Mouse (Mus musculus): ENCODE data around the gene Fgr.
A peak's percentile ranks its signal among the peaks of the same experiment; 100 is the strongest.
"Not testable (repeated sequence)": the region's sequence is repeated elsewhere in the genome, so short reads cannot be mapped to it uniquely, and the experiment has no call there.

Fgr gene

DNA sequence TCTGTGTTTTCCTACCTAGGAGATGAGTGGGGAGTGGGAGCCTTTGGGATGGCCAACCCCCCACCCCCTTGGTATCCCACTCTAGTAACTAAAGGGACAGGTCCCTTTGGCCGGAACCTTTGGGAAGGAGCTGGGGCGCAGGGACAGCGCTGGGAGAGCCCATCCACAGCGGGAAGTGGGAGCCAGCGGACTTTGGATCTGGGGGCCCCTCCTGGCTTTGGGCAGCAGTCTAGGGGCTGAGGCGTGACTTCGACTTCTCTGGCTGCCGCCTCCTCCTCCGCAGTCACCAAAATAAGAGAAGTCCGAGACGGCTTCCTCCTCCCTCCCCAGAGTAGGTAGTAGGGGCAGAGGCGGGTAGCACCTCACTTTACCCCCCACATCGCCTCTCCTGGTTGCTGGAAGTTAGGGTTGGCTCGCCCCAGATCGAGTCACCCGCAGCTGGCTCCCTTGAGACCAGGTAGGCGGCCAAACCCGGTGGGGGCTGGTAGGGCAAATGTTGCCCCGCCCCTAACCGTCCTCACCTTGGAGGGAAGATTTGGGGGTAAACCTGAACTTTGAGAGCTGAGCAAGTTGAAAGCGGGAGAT is at the start of gene Fgr:
Gene Fgr, plus strand, starts transcription at position 282 of the 585 bp plus-strand sequence.
- no peak for DNase-seq (ENCODE audit: low spot score)

DNA sequence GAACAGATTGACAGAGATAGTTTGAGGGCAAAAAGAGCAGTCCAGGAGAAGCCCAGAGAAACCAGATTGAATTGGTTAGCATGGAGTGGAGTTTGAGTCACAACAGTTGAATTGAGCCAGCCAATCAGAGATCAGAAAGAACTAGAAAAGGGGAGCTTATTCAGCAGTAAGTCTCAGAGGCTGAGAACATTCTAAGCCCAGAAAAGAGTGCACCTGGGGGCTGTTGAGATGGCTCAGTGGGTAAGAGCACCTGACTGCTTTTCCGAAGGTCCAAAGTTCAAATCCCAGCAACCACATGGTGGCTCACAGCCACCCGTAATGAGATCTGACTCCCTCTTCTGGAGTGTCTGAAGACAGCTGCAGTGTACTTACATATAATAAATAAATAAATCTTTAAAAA is 47.4 kb upstream of the Fgr start:
- DNase-seq (ENCODE audit: low spot score) = not testable (repeated sequence)

DNA sequence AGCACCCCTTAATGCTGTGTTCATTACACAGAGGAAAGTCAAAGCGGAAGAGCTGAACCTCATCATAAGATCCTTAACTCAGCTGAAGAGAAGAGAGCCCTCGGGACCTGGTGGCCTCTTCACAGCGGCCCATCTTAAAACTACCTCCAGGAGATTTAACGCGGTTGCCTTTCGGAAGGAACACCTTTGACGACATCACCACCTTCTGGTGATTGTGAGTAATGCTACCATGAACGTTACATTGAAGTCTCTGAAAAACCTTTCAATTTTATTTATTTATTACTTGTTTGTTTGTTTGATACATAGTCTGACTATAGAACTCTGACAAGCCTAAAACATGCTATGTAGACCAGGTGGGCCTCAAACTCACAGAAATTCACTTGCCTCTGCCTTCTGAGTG is 43.1 kb upstream of the Fgr start:
- no peak for DNase-seq (ENCODE audit: low spot score)

DNA sequence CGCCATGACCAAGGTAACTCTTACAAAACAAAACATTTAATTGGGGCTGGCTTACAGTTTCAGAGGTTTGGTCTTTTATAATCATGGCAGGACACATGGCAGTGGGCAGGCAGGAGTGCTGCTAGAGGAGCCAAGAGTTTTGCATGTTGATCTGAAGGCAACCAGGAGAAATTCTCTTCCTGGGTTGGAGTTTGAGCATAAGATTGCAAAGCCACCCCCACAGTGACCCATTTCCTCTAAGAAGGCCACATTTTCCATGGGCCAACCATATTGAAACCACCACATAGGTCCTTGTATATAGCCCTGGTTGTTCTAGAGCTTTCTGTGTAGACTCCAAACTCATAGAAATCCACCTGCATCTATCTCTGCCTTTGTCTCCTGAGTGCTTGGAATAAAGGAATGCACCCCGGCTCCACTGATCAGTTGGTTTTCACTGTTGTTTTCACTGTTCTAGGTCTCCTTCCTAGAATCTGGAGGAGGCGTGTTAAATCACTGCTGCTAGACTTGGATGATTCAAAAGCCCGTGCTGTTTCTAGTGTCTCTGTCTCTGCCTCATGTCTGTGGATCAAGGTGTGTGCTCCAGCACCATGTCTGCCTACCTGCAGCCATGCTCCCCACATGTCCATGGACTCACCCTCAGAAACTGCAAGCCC is 41.0 kb upstream of the Fgr start:
- no peak for DNase-seq (ENCODE audit: low spot score)

DNA sequence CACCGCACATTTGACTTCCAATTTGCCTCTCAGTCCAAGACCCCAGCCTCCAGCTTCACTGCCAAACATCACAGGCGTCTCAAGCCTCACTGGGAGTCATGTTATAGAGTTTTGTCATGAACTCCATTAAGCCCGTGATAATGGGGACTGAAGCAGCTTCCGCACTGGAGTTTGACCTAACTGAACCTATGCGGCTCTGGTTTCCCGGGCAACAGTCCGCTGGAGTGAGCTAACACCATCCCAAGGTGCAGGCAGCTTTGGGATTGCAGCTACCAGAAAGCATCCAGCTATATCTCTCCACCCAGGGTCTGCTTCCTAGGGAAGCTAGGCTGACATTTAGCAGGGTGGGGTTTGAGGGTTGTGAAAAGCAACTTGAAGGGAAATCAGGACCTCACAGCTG is 39.3 kb upstream of the Fgr start:
- DNase-seq (ENCODE audit: low spot score) = no peak

DNA sequence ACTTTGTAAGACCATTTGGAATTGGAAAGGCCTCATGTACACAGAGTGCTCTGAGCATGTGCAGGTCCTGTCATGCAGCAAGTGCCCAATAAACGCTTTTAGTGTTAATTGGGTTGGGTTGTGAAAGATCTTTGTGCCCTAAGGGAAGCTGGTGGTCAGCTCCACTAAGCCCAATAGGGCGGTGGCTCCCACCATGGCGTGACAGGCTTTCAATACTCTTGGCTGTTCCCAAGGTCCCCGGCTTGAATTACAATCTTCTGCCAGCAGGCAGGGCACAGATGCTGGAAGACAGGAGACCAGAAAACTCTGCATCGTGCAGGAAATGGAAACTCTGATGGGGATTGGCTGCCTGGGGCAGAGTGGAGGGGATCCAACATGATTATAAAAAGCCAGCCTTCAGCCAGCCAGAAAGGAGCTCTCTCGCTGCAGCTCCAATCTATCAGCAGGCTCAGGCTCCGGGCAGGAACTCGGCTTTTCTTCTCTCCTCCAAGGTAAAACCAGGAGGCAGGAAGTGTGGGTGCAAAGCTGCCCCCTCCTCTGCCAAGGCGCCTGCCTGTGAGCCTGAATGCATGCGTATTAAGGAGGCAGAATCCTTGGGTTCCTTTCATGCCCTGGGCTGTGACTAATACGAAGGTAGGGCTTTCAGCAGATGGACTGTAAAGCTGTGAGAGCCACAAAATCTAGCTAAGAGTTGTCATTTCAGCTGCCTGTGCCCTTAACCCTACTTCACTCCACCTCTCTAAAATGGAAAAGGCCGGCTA is 35.5 kb upstream of the Fgr start:
- no peak for DNase-seq (ENCODE audit: low spot score)

DNA sequence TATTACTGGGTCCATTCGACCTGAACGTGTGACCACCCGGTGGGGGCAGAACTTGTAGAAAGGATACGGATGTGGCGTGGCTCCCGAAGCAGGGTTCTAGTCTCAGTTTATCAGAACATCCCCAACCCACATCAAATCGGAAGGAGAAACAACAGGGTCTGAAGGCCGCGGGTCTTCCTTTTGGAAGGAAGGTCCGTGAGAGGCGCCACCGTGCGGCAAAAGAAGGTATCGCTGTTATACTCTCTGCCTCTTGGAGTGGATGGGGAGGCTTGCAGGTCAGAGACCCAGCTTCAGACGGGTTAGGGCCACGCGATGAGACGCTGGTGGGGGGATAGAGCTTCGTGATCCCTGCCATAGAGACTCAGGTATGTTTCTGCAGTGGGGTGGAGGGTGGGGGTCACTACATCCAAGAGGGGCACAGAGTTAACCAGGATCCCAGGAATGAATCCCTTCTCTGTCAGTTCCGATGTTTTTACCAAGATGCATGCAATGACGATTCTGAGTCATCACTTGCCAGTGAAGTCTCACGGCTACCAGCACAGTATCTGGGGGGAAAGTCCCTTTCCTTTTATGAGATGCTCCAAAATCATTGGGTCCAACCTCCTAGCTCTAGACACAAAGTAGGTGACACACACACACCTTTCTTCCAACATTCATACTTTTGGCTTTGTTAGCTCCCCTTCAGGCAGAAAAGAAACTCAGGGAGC is 34.3 kb upstream of the Fgr start:
- no peak for DNase-seq (ENCODE audit: low spot score)

DNA sequence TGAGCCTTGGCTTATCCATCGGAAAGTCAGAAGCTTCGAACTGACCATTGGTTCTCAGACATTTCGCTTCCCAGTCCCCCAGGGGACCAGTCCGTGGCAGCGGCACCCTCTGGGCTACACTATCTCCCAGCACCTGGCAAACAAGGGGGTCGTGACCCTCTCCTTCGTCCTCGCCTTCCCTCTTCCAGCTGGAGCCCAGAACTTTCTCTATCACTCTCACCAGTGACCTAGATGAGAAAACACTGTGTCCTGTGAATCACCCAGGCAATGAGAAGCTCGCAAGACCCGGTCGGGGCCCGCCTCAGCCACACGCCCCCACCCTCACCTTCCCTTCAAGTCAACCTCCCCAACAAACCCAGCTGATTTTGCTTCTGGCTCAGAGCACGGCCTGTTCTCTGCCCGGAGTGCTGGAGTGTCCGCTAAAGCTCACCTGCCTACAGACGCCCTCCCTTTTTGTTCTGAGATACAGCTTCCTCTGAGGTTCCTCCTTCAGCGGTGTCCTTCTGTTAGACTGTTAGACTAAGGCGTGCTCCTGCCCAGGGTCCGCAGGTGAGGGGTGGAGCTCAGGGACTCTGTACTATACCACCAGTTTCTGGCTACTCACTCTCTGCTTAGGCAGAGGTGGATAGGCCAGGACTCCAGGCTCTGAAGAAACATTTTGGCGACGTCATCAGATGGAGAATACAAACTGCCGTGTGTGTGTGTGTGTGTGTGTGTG is 32.7 kb upstream of the Fgr start:
- DNase-seq (ENCODE audit: low spot score) = no peak

DNA sequence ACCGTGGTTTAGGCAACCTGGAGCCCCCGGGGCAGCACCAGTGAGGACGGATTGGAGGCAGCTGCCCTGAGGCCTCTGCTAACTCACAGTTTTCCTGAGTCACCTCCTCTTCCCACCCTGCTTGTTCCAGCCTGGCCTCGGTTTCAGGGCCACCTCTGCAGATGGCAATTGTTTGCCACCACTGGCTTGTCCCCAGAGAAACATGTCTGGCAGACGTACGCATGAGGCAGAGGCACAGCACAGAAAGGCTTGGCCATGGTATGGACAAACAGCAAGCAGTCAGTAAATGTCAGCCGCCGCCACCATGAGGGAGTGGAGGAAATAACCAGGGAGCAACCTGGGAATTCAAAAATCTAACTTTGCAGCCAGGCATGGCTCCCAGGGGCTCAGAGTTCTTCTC is 30.8 kb upstream of the Fgr start:
- no peak for DNase-seq (ENCODE audit: low spot score)

DNA sequence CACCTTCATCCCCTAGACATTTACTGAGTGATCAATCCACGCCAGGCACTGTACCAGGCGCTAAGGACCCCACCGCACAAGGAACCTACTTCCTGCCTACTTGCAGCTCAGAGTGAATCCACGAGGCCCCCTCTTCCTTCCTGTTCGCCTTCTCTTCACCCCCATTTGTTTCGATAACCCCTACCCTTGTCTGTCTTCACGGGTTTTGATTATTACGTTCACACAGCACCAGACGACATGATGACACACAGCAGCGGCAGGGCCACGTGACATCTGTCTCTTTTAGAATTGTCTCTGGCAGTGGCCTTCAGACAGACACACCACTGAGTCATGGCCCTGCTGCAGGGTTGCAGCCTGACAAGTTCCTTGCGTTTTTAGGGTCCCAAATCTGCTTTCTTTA is 29.8 kb upstream of the Fgr start:
- no peak for DNase-seq (ENCODE audit: low spot score)

DNA sequence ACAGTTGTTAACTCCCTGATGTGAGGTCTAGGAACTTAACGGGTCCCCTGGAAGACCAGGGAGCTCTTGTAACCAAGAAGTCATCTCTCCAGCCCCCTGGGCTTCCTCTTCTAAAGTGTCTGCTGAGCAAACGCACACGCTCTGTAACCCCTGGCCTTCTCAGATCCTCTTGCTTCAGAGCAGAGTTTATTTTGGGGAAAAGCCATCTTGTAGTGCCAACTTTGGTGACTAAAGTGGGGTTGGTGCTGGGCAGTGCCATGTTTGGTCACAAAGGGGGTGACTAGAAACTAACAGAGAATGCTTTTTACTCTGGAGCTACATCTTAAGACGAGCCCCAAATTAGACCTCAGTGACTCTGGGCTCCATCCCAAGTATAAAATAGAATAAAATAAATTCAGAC is 29.1 kb upstream of the Fgr start:
- DNase-seq (ENCODE audit: low spot score) = no peak

DNA sequence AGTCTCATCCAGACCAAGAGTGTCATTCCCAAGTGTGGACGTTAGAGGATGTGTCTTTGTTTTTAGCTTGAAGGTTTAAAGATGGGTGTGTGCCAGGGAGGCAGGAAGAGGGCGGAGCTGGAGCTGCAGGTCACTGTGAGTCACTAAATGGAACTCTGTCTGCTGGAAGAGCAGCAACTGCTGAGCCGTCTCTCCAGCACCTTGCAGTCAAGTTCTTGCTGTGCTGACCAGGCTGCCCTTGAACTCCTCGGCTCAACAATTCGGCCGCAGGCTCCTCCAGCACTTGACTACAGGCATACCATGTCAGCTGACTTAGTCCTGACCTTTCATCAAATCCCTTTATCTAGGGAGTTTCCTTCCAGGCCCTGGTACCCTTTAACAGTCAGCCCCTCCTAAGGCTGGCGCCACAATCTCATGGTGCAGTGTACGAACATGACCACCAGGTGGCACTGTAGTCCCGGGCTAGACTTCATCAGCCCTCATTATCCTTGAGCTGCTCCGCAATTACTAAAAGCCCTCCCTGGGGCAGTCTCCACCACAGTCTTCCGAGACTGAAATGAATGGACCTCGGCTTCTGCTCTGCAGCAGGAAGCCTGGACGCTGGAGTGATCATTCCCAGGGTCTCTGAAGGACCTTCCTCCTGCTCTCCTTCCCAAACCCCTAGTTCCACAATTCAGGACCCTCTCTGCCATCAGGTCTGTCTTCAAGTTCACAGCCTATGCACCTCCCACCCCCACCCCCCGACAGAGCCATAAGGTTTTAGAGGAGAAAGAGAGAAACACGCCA is 28.4 kb upstream of the Fgr start:
- peak; percentile 76 for DNase-seq (ENCODE audit: low spot score)

DNA sequence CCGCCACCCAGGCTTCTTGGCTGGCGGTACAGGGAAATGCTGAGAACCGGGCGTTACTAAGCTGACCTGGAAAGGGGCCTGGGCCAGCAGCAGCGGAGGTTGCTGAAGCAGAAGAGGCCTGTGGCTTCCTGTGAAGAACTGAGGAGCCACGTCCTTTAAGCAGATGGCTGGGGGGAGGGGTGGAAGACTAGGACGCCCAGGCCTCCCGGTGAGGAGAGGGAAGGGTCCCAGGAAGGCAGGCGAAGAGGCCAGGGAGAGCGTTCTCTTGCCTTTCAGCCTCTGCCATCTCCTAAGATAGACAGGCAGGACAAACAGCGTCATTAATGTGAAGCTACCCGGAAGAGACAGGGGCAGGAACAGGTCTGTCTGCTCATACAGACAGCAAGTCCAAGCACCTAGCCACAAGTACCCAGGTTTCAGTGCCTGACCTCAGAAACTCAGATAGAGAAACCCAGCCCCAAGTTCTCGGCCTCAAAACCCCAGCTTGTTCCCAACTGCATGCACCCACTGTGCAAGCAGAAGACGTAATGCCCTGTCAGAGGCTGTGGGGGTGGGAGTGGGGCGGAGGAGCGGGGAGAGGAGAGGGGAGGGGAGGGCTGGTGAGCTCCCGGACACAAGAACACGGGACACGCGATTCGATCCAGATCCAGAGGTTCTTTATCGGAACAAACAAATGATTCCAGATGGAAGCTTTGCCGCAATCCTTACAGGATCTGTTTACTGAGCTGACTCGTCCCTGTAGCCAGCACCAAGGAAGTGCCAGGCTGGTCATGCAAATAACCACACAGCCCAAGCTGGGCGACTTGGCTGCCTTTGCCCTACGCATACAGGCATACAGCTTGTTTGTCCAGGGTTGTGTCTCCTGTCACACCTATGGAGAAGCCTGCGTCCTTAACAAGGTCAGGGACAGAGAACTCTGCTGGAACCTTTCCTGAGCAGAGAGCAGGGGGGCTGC is 27.6 kb upstream of the Fgr start:
- no peak for DNase-seq (ENCODE audit: low spot score)

DNA sequence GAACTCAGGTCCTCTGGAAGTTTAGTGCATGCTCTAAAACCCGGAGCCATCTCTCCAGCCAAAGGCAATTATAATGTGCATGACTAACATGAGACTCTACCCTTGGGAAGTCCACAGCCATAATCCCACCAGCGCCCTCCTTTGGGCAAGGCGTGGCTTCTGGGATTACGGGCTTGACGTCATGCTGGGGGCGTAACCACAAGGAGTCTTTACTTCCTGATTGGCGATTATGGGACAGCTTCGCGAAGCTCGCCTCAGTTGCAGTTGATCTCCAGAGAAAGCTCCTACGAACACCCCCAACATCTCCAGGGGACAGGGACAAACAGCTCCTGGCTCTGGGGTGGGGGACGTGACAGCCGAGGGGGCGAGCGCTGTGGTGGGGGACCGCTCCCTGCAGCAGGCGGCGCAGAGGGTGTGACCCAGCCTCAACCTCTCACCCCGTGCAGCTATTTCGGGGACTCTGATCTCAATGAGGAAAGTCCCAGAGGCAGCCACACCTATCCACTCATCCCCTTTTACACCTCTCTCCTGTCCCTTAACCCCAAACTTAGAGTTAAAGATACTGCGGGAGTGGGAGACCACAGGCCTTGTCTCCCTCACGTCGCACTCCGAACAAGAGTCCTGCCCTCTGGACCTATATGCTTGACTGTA is 23.9 kb upstream of the Fgr start:
- DNase-seq (ENCODE audit: low spot score) = no peak

DNA sequence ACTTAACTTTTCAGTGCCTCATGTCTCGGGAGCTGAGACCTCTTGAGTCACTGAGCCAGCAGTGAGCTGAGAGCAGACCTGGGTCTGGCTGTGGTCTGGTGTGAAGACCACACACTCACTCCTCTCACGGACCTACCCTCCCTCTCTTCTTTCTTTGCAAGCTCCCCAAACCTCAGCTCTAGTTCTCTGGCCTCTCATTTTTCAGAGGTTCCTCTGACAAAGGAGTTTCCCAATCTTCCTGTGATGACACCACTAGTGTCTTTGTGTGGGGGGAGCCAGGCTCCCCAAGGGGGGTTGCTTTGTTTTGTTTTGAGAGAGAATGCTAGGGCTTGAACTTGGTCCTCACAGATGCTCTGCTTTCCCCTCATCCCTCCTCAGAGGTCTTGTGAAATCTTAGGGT is 22.9 kb upstream of the Fgr start:
- no peak for DNase-seq (ENCODE audit: low spot score)

DNA sequence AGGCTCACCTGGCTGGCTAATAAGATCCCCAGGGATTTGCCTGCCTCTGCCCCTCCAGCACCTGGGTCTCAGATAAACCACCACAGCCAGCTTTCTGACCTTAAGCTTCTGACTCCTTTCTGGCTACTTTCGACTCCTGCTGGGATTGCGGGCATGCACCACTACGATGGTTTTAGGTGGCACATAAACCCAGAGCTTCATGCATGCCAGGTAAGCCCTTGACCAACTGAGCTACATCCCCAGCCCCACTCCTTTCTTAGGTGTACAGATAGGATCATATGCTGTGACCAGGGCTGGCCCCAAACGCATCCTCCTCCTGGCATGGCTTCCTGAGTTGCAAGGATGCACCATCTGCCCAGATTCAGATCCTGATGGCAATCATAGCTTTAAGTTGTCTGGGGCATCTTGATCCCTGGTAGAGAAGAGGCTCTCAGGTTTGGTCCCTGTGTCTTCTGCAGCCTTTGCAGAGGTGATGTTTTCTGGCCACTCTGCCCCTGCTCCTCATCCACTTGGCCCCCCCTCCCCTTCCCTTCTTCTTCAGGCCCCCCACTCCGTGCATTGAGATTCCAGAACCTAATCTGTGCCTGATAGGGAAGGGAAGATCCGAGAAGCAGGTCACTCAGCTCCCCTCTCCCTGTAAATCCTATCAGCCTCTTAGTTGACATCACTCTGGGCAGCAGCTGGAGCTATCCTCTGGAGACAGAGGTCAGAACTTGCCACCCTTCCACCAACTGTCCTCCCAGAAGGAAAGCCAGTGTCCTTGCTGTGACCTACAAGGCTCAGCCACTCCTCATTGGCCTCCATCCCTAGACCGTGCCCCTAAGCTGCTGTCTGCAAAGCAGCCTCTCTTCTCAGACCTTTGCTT is 19.1 kb upstream of the Fgr start:
- no peak for DNase-seq (ENCODE audit: low spot score)

DNA sequence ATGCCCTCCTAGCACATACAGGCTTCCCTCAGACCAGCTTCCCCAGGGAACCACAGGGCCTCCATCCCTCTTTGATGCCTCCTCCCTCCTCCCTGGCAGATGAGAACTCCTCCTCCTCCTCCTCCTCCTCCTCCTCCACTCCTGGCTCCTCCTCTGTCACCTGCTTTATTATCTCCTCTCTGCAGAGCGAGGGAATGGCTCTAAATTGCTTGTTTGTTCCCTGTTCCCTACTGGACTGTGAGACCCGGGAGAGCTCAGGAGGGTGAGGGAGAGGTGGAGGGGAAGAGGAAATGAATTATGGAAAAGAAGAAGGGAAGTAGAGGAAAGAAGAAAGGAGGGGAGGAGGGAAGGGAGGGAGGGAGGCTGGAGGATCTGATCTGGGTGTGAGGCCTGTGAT is 18.5 kb upstream of the Fgr start:
- DNase-seq (ENCODE audit: low spot score) = no peak

DNA sequence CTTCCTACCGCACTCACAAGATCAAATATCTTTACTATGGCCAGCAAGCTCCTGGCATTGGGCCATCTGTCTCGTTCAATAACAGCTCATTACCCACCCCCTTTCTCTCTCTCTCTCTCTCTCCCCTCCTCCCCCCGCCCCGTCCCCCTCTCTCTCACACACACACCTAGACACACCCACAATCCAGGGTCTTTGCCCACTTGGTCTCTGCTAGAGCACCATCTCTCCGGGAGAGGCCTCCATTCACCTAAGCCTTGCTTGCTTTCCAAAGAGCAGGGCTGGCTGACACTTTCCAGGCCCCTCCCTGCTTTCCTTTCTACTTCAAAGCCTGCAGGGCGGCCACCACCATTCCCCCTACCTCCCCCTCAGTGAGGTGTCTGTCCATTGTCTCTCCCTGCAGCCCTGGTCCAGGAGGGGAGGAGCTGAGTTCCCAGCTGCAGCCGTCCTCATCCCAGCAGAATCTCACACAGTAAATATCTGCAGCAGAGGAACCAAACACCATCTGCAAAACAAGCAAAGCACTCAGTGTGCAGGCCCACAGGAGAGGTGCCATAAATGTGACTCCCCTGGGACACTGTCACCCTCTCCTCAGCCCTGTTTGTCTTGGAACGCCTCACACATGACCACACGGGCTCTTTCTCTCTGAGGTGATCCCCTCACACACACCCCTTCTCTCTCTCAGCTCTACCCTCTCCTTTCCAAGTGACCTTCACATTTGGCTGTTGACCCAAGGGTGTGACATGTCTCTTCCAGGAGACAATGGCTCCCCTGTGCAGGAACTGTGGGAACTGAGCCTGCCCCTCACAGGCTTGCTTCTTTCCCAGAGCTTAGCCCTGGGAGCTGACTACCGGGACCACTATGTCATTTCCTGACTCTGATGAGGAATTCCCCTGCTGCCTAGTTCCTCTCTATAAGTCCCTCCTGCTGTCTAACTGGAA is 14.9 kb upstream of the Fgr start:
- no peak for DNase-seq (ENCODE audit: low spot score)
